In genomic region chr14:32590377-32590776, GRCm38 (mm10) we compare ENCODE assay signal across 27 mouse cellular contexts. TPM values are rescaled to one million over a fixed set of nuclear protein-coding genes. Genes with fewer than 3 reads are reported as not detected.
"Had no signal": no experiment of that assay in that cellular context is flagged by ENCODE, and none has a peak within 500 bp of the region (broad histone marks: within the 10 kb centered on the region; RNA-seq: fewer than 3 reads in every experiment).

No protein-coding gene starts in this region.

- H3K27ac ChIP-seq: heart, adult 2 months; heart, embryonic 13.5 days; heart, embryonic 15.5 days; hindbrain, embryonic 13.5 days; hindbrain, embryonic 15.5 days; hindbrain, postnatal 0 days; kidney, postnatal 0 days; limb, embryonic 13.5 days; limb, embryonic 15.5 days; liver, embryonic 13.5 days; liver, embryonic 15.5 days had no signal

- H3K4me1 ChIP-seq: heart, embryonic 13.5 days; heart, embryonic 15.5 days; hindbrain, embryonic 13.5 days; hindbrain, embryonic 15.5 days; limb, embryonic 13.5 days; limb, embryonic 15.5 days; liver, embryonic 13.5 days; liver, embryonic 15.5 days had no signal

- H3K4me3 ChIP-seq: heart, adult 2 months; heart, embryonic 13.5 days; heart, embryonic 15.5 days; hindbrain, embryonic 13.5 days; hindbrain, embryonic 15.5 days; limb, embryonic 13.5 days; limb, embryonic 15.5 days; liver, embryonic 13.5 days; liver, embryonic 15.5 days had no signal

- ATAC-seq: hindbrain, postnatal 0 days had no signal

- H3K9ac ChIP-seq: heart, embryonic 13.5 days; heart, embryonic 15.5 days; hindbrain, embryonic 13.5 days; hindbrain, embryonic 15.5 days; limb, embryonic 13.5 days; limb, embryonic 15.5 days; liver, embryonic 13.5 days; liver, embryonic 15.5 days had no signal

- DNase-seq: gastrocnemius, postnatal 14 days; gastrocnemius, postnatal 36 days; heart, adult 11 months; heart, adult 2 months; heart, postnatal 14 days; heart, postnatal 36 days; kidney, adult 18-20 months; kidney, postnatal 14 days; kidney, postnatal 4 days; layer of hippocampus, adult 9-11 months; layer of hippocampus, postnatal 36 days; left cerebral cortex, postnatal 4 days; liver, embryonic 13.5 days had no signal

- H3K36me3 ChIP-seq: heart, embryonic 13.5 days; heart, embryonic 15.5 days; hindbrain, embryonic 13.5 days; hindbrain, embryonic 15.5 days; limb, embryonic 13.5 days; limb, embryonic 15.5 days; liver, embryonic 13.5 days; liver, embryonic 15.5 days had no signal

- H3K4me2 ChIP-seq: heart, embryonic 11.5 days; heart, embryonic 13.5 days; heart, embryonic 15.5 days; hindbrain, embryonic 13.5 days; hindbrain, embryonic 15.5 days; limb, embryonic 13.5 days; limb, embryonic 15.5 days; liver, embryonic 11.5 days; liver, embryonic 13.5 days; liver, embryonic 15.5 days had no signal

- H3K9me3 ChIP-seq: heart, embryonic 13.5 days; heart, embryonic 15.5 days; hindbrain, embryonic 13.5 days; hindbrain, embryonic 15.5 days; limb, embryonic 13.5 days; limb, embryonic 15.5 days; liver, embryonic 13.5 days; liver, embryonic 15.5 days had no signal

RNA-seq across cellular contexts. Expression of gene Prrxl1, which starts 8.8 kb away (rescaled TPM):
- polyA plus RNA-seq: gonadal fat pad, adult 2 months; heart, adult 2 months; heart, embryonic 11.5 days; heart, postnatal 0 days; limb, embryonic 11.5 days; liver, embryonic 11.5 days had no signal
